In the genomic region with DNA sequence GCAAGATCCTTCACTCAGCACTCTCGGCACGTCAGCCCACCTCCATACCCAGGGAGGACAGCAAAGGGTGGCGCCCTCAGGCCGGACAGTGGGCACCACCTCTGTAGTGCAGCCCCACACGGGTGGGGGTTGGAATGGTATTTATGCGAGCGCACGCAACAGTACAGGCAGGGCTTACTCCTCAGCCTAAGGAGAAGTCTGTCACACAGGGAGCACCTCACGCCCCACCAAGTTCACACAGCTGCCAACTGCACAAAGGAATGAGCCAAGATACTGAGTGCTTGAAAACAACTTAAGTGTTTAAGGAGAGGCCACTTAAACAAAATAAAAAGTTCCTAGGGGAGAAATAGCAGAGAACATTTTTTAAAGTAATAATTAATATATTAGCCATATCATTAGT, we compare ENCODE assay signal across 22 mouse cellular contexts. TPM values are rescaled to one million over a fixed set of nuclear protein-coding genes. Genes with fewer than 3 reads are reported as not detected.
DNase-seq lines count a peak whose midpoint lies in the region; ATAC-seq and TF ChIP-seq lines count a peak whose summit lies in the region.
"Had no signal": no experiment of that assay in that cellular context is flagged by ENCODE, and none has a peak within 500 bp of the region (broad histone marks: within the 10 kb centered on the region; RNA-seq: fewer than 3 reads in every experiment).

No protein-coding gene starts in this region.

- TF ChIP-seq CTCF in kidney, postnatal 0 days (IDR thresholded peaks at IDR 0.05; ENCODE audit: low read depth): no peak
- TF ChIP-seq CTCF in kidney, adult 2 months (conservative IDR thresholded peaks at IDR 0.05; ENCODE audit: insufficient read depth, insufficient read length, low read depth, low read length): no peak

- no peaks in the 10 kb centered on the region for H3K4me1 ChIP-seq in forebrain, embryonic 15.5 days
- H3K4me1 ChIP-seq in forebrain, embryonic 16.5 days (replicated peaks; ENCODE audit: control insufficient read depth, insufficient read depth, low read length): no peaks in the 10 kb centered on the region
- 0 out of 2 replicates have a peak, but pooled peaks cover 2% of the 10 kb centered on the region for H3K4me1 ChIP-seq in kidney, postnatal 0 days (replicated peaks; ENCODE audit: insufficient read depth, low read length)
- H3K4me1 ChIP-seq in kidney, adult 2 months (ENCODE audit: control insufficient read depth, insufficient read depth, low read length): no peaks in the 10 kb centered on the region
- H3K4me1 ChIP-seq in limb, embryonic 10.5 days: peaks cover 17% of the 10 kb centered on the region
- H3K4me1 ChIP-seq in lung, embryonic 16.5 days (replicated peaks; ENCODE audit: control insufficient read depth, insufficient read depth, low read length): peaks cover 15% of the 10 kb centered on the region

- no peak for DNase-seq in kidney, postnatal 0 days (ENCODE audit: low spot score)
- no peak for DNase-seq in kidney, adult 2 months
- DNase-seq in limb, embryonic 10.5 days (ENCODE audit: low spot score): no peak
- DNase-seq in urinary bladder, adult 18-20 months (ENCODE audit: low spot score in 2 of 2): no peak
- no peak for DNase-seq in adrenal gland, postnatal 10 days
- DNase-seq: cerebellum, adult 18-20 months; cerebellum, postnatal 25 days; gastrocnemius, postnatal 25 days; heart, postnatal 14 days; kidney, postnatal 14 days; left cerebral cortex, postnatal 4 days; midbrain, embryonic 14.5 days; retina, postnatal 1 day had no signal

- H3K4me2 ChIP-seq in forebrain, embryonic 15.5 days (replicated peaks): no peak overlapping the region
- no peak overlapping the region for H3K4me2 ChIP-seq in forebrain, embryonic 16.5 days (ENCODE audit: low read length)
- H3K4me2 ChIP-seq in kidney, postnatal 0 days (ENCODE audit: low read length): no peak overlapping the region
- peak overlapping the region; percentile 9; the same call in 1 of the 2 replicates for H3K4me2 ChIP-seq in lung, embryonic 16.5 days (ENCODE audit: low read depth, low read length)
- H3K4me2 ChIP-seq: embryonic facial prominence, embryonic 15.5 days; hindbrain, embryonic 13.5 days; liver, embryonic 11.5 days had no signal

- TF ChIP-seq POLR2A in kidney, adult 2 months (IDR thresholded peaks at IDR 0.05; ENCODE audit: low read depth, low read length): no peak

- H3K27me3 ChIP-seq in forebrain, embryonic 15.5 days: no peaks in the 10 kb centered on the region
- no peaks in the 10 kb centered on the region for H3K27me3 ChIP-seq in forebrain, embryonic 16.5 days (replicated peaks; ENCODE audit: control insufficient read depth, insufficient read depth, low read length)
- no peaks in the 10 kb centered on the region for H3K27me3 ChIP-seq in kidney, postnatal 0 days (ENCODE audit: insufficient read depth, low read length)
- no peaks in the 10 kb centered on the region for H3K27me3 ChIP-seq in kidney, adult 2 months (replicated peaks; ENCODE audit: control insufficient read depth, insufficient read depth, low read length)
- H3K27me3 ChIP-seq in limb, embryonic 10.5 days (ENCODE audit: low read depth, poor library complexity, severe bottlenecking): no peaks in the 10 kb centered on the region
- no peaks in the 10 kb centered on the region for H3K27me3 ChIP-seq in lung, embryonic 16.5 days (ENCODE audit: control insufficient read depth, insufficient read depth, low read depth, low read length)
- H3K27me3 ChIP-seq: CH12.LX; embryonic facial prominence, embryonic 15.5 days; hindbrain, embryonic 13.5 days had no signal

- no peaks in the 10 kb centered on the region for H3K36me3 ChIP-seq in forebrain, embryonic 15.5 days
- no peaks in the 10 kb centered on the region for H3K36me3 ChIP-seq in forebrain, embryonic 16.5 days (ENCODE audit: control insufficient read depth, insufficient read depth)
- peaks cover 18% of the 10 kb centered on the region; the same call in 1 of the 2 replicates for H3K36me3 ChIP-seq in kidney, postnatal 0 days (ENCODE audit: insufficient read depth, low read length)
- no peaks in the 10 kb centered on the region for H3K36me3 ChIP-seq in kidney, adult 2 months (ENCODE audit: control insufficient read depth, insufficient read depth, low read length)
- H3K36me3 ChIP-seq in limb, embryonic 10.5 days: no peaks in the 10 kb centered on the region
- peaks cover 10% of the 10 kb centered on the region for H3K36me3 ChIP-seq in lung, embryonic 16.5 days (ENCODE audit: control insufficient read depth, insufficient read depth, low read length)

- 88% methylated on average over 9 of the region's 9 CpGs for WGBS in forebrain, embryonic 15.5 days
- 85% methylated on average over 9 of the region's 9 CpGs for WGBS in forebrain, embryonic 16.5 days
- WGBS in kidney, postnatal 0 days: 78% methylated on average over 9 of the region's 9 CpGs
- 72% methylated on average over 9 of the region's 9 CpGs for WGBS in kidney, adult 2 months
- WGBS in limb, embryonic 10.5 days: 85% methylated on average over 9 of the region's 9 CpGs
- WGBS in lung, embryonic 16.5 days: 64% methylated on average over 9 of the region's 9 CpGs

- no peak overlapping the region for H3K4me3 ChIP-seq in forebrain, embryonic 15.5 days
- H3K4me3 ChIP-seq in forebrain, embryonic 16.5 days (replicated peaks; ENCODE audit: low read length): no peak overlapping the region
- no peak overlapping the region for H3K4me3 ChIP-seq in kidney, postnatal 0 days (replicated peaks; ENCODE audit: low read depth, low read length)
- H3K4me3 ChIP-seq in kidney, adult 2 months (ENCODE audit: insufficient read depth, low read depth, low read length): no peak overlapping the region
- H3K4me3 ChIP-seq in limb, embryonic 10.5 days: no peak overlapping the region
- no peak overlapping the region for H3K4me3 ChIP-seq in lung, embryonic 16.5 days (ENCODE audit: low read length)
- H3K4me3 ChIP-seq: embryonic facial prominence, embryonic 15.5 days; hindbrain, embryonic 13.5 days; left cerebral cortex, adult 2 months had no signal

- no peak overlapping the region for H3K27ac ChIP-seq in forebrain, embryonic 15.5 days (replicated peaks)
- H3K27ac ChIP-seq in forebrain, embryonic 16.5 days (ENCODE audit: low read length): no peak overlapping the region
- peak overlapping the region; percentile 36; the same call in 1 of the 2 replicates for H3K27ac ChIP-seq in kidney, postnatal 0 days
- no peak overlapping the region for H3K27ac ChIP-seq in kidney, adult 2 months (ENCODE audit: insufficient read depth, low read depth, low read length)
- H3K27ac ChIP-seq in limb, embryonic 10.5 days: peak overlapping the region; percentile 53; the same call in 1 of the 2 replicates
- H3K27ac ChIP-seq in lung, embryonic 16.5 days (ENCODE audit: low read length): peak overlapping the region; percentile 69
- H3K27ac ChIP-seq: embryonic facial prominence, embryonic 15.5 days; hindbrain, embryonic 13.5 days; left cerebral cortex, adult 2 months had no signal

- no peaks in the 10 kb centered on the region for H3K9me3 ChIP-seq in forebrain, embryonic 15.5 days
- H3K9me3 ChIP-seq in forebrain, embryonic 16.5 days (ENCODE audit: control insufficient read depth, low read length): no peaks in the 10 kb centered on the region
- no peaks in the 10 kb centered on the region for H3K9me3 ChIP-seq in kidney, postnatal 0 days (replicated peaks; ENCODE audit: low read length)
- H3K9me3 ChIP-seq in limb, embryonic 10.5 days (replicated peaks): no peaks in the 10 kb centered on the region
- no peaks in the 10 kb centered on the region for H3K9me3 ChIP-seq in lung, embryonic 16.5 days (ENCODE audit: control insufficient read depth, low read length)
- H3K9me3 ChIP-seq: embryonic facial prominence, embryonic 15.5 days; hindbrain, embryonic 13.5 days had no signal

- 0 out of 2 replicates have a peak, but pooled peaks have one; percentile 27 for ATAC-seq in forebrain, embryonic 15.5 days (replicated peaks)
- ATAC-seq in forebrain, embryonic 16.5 days: no peak
- peak; percentile 75 for ATAC-seq in kidney, postnatal 0 days (replicated peaks; ENCODE audit: low FRiP score, low read depth)
- peak; percentile 88 for ATAC-seq in lung, embryonic 16.5 days (ENCODE audit: low read depth)
- ATAC-seq: inflammation-experienced regulatory T-cells, adult 6 months had no signal

- H3K9ac ChIP-seq in forebrain, embryonic 15.5 days (replicated peaks): no peak overlapping the region
- H3K9ac ChIP-seq in forebrain, embryonic 16.5 days (replicated peaks; ENCODE audit: low read depth, low read length): no peak overlapping the region
- no peak overlapping the region for H3K9ac ChIP-seq in kidney, postnatal 0 days (ENCODE audit: low read depth, low read length)
- H3K9ac ChIP-seq in lung, embryonic 16.5 days (ENCODE audit: low read length): no peak overlapping the region
- H3K9ac ChIP-seq: embryonic facial prominence, embryonic 15.5 days; hindbrain, embryonic 13.5 days had no signal

RNA-seq across cellular contexts. Expression of a gene that starts 44.5 kb away (rescaled TPM):
- polyA plus RNA-seq in forebrain, embryonic 15.5 days (2015; fragmentation: Nextera tagmentation; extraction: Ambion mirVana): 28.5 and 28.8 TPM in 2 replicates
- polyA plus RNA-seq in forebrain, embryonic 16.5 days (2015; fragmentation: Nextera tagmentation; extraction: Ambion mirVana): 31.8 and 33.1 TPM in 2 replicates
- 190 and 191 TPM in 2 replicates for polyA plus RNA-seq in kidney, postnatal 0 days (2015; fragmentation: Nextera tagmentation; extraction: Ambion mirVana)
- polyA plus RNA-seq in kidney, adult 2 months (2012; rRNA removed): 66.0 and 80.0 TPM in 2 replicates
- 31.9 and 32.0 TPM in 2 replicates for polyA plus RNA-seq in limb, embryonic 10.5 days (2016; fragmentation: Nextera tagmentation; extraction: Ambion mirVana)
- polyA plus RNA-seq in lung, embryonic 16.5 days (2015; fragmentation: Nextera tagmentation; extraction: Ambion mirVana): 111 and 122 TPM in 2 replicates
- total RNA-seq in adrenal gland, postnatal 10 days (2021): 10 to 100 TPM; 90.4 to 91.2 TPM

RNA-seq across cellular contexts. Expression of a gene that starts 44.6 kb away (rescaled TPM):
- 5.3 and 6.0 TPM in 2 replicates for polyA plus RNA-seq in forebrain, embryonic 15.5 days (2015; fragmentation: Nextera tagmentation; extraction: Ambion mirVana)
- 4.0 and 4.9 TPM in 2 replicates for polyA plus RNA-seq in forebrain, embryonic 16.5 days (2015; fragmentation: Nextera tagmentation; extraction: Ambion mirVana)
- 20.6 and 24.7 TPM in 2 replicates for polyA plus RNA-seq in kidney, postnatal 0 days (2015; fragmentation: Nextera tagmentation; extraction: Ambion mirVana)
- 77.1 and 78.6 TPM in 2 replicates for polyA plus RNA-seq in kidney, adult 2 months (2012; rRNA removed)
- polyA plus RNA-seq in limb, embryonic 10.5 days (2016; fragmentation: Nextera tagmentation; extraction: Ambion mirVana): 6.5 and 9.0 TPM in 2 replicates
- polyA plus RNA-seq in lung, embryonic 16.5 days (2015; fragmentation: Nextera tagmentation; extraction: Ambion mirVana): 11.1 and 13.5 TPM in 2 replicates
- total RNA-seq in adrenal gland, postnatal 10 days (2021): 10 to 100 TPM; 11.4 to 12.6 TPM

Comparison
In these comparisons a context has a peak if more than half of its experiments do, and no peak if none do; other contexts are left out.
1. H3K27ac ChIP-seq: peak in kidney, postnatal 0 days (single experiment), limb, embryonic 10.5 days (single experiment) and lung, embryonic 16.5 days (single experiment); none in forebrain, embryonic 15.5 days (single experiment), forebrain, embryonic 16.5 days (single experiment) and kidney, adult 2 months (single experiment).